Mouse (Mus musculus): ENCODE measurements around the gene Zfp683.

- TF ChIP-seq EP300 (IDR thresholded peaks at IDR 0.05) (no peak), CTCF (IDR thresholded peaks at IDR 0.05) (no peak)
Measured at GRCm38 (mm10) chr4:134041317-134042123, 12.1 kb upstream of the Zfp683 start.
